Mouse (Mus musculus) C2C12 (cell line): ENCODE measurements around the gene Lgals9.

ENCODE experiments used
- CEBPB ChIP-seq: IDR thresholded peaks from one replicate; pipeline ENCODE4 v1.6.1; 2011; ENCODE audit warnings: low read depth, mild to moderate bottlenecking, control low read depth, moderate library complexity
- CTCF ChIP-seq: IDR thresholded peaks from one replicate; pipeline ENCODE4 v1.5.1; 2011; ENCODE audit not compliant: control insufficient read depth, insufficient read depth, insufficient read length
- FOSL1 ChIP-seq: IDR thresholded peaks from one replicate; pipeline ENCODE4 v1.8.0; 2011; ENCODE audit warnings: mild to moderate bottlenecking, low read length; ENCODE audit not compliant: poor library complexity, insufficient read depth, severe bottlenecking
- MYOD1 ChIP-seq: IDR thresholded peaks from one replicate; pipeline ENCODE4 v1.6.1; 2011; ENCODE audit warnings: low read depth; ENCODE audit not compliant: control insufficient read depth, insufficient read length
- MYOG ChIP-seq: IDR thresholded peaks from one replicate; pipeline ENCODE4 v1.6.1; 2011; ENCODE audit not compliant: control insufficient read depth, insufficient read length; ENCODE audit errors: extremely low read depth
- USF1 ChIP-seq: IDR thresholded peaks from one replicate; pipeline ENCODE4 v1.6.1; 2011; ENCODE audit warnings: low read depth, mild to moderate bottlenecking, control low read depth, moderate library complexity

GRCm38 (mm10) chr11:79016236-79016635 lies 31.5 kb upstream of the Lgals9 start:
- TF ChIP-seq CTCF (no peak), FOSL1 (no peak), MYOG (no peak), CEBPB (no peak), USF1 (no peak), MYOD1 (no peak)
